Mouse (Mus musculus): ENCODE measurements around the gene Lars2. TPM values are rescaled to one million over a fixed set of nuclear protein-coding genes. Genes with fewer than 3 reads are reported as not detected.

Lars2 gene
- polyA plus RNA-seq, 1 experiment from 2014 or later = 785 TPM

GRCm38 (mm10) chr9:123506270-123507146, 139.8 kb downstream of the Lars2 start:
- no peak for DNase-seq (ENCODE audit: low spot score)
- WGBS = 86% methylated on average over 4 of the region's 4 CpGs
- no peak overlapping the region for H3K4me3 ChIP-seq
- H3K9me3 ChIP-seq (replicated peaks) = no peaks in the 10 kb centered on the region
- H3K27ac ChIP-seq = no peak overlapping the region
- H3K4me1 ChIP-seq = no peaks in the 10 kb centered on the region
- peaks cover 50% of the 10 kb centered on the region for H3K36me3 ChIP-seq
- no peaks in the 10 kb centered on the region for H3K27me3 ChIP-seq (ENCODE audit: low read depth, poor library complexity, severe bottlenecking)

- peaks cover 55% of the 10 kb centered on the region for H3K36me3 ChIP-seq
- H3K4me3 ChIP-seq = no peak overlapping the region
- WGBS = 87% methylated on average over 2 of the region's 2 CpGs
- H3K4me1 ChIP-seq = no peaks in the 10 kb centered on the region
- DNase-seq (ENCODE audit: low spot score) = no peak
- no peaks in the 10 kb centered on the region for H3K27me3 ChIP-seq (ENCODE audit: low read depth, poor library complexity, severe bottlenecking)
- H3K27ac ChIP-seq = no peak overlapping the region
- H3K9me3 ChIP-seq (replicated peaks) = no peaks in the 10 kb centered on the region
Observed at GRCm38 (mm10) chr9:123507380-123507779, 140.7 kb downstream of the Lars2 start.

GRCm38 (mm10) chr9:123508986-123509385, 142.3 kb downstream of the Lars2 start:
- no peaks in the 10 kb centered on the region for H3K27me3 ChIP-seq (ENCODE audit: low read depth, poor library complexity, severe bottlenecking)
- WGBS = 81% methylated on average over 2 of the region's 2 CpGs
- H3K27ac ChIP-seq = no peak overlapping the region
- no peak for DNase-seq (ENCODE audit: low spot score)
- no peaks in the 10 kb centered on the region for H3K9me3 ChIP-seq (replicated peaks)
- H3K4me3 ChIP-seq = no peak overlapping the region
- no peaks in the 10 kb centered on the region for H3K4me1 ChIP-seq
- peaks cover 56% of the 10 kb centered on the region for H3K36me3 ChIP-seq

- WGBS = 87% methylated on average over 8 of the region's 8 CpGs
- Histone ChIP-seq H3K27me3 (ENCODE audit: low read depth, poor library complexity, severe bottlenecking) (no peaks in the 10 kb centered on the region), H3K4me1 (no peaks in the 10 kb centered on the region), H3K36me3 (peaks cover 54% of the 10 kb centered on the region), H3K27ac (no peak overlapping the region), H3K4me3 (no peak overlapping the region), H3K9me3 (replicated peaks) (no peaks in the 10 kb centered on the region)
- no peak for DNase-seq (ENCODE audit: low spot score)
Observed at GRCm38 (mm10) chr9:123509638-123510604, 143.2 kb downstream of the Lars2 start.

- Histone ChIP-seq H3K27ac (no peak overlapping the region), H3K9me3 (replicated peaks) (no peaks in the 10 kb centered on the region), H3K4me1 (no peaks in the 10 kb centered on the region), H3K27me3 (ENCODE audit: low read depth, poor library complexity, severe bottlenecking) (no peaks in the 10 kb centered on the region), H3K36me3 (peaks cover 53% of the 10 kb centered on the region), H3K4me3 (no peak overlapping the region)
- WGBS = 96% methylated on average over 5 of the region's 5 CpGs
- no peak for DNase-seq (ENCODE audit: low spot score)
Observed at GRCm38 (mm10) chr9:123510926-123511325, 144.2 kb downstream of the Lars2 start.

Other genes with a start within 250 kb of the Lars2 start
- 0.20 TPM in 1 of 2 replicates, not detected in the other for gene Clec3b, start 216.0 kb upstream of the Lars2 start, polyA plus RNA-seq (2016; fragmentation: Nextera tagmentation; extraction: Ambion mirVana)
- 2.8 and 3.5 TPM in 2 replicates for gene Cdcp1, start 150.9 kb upstream of the Lars2 start, polyA plus RNA-seq (2016; fragmentation: Nextera tagmentation; extraction: Ambion mirVana)
- gene Tmem158, start 106.2 kb upstream of the Lars2 start, polyA plus RNA-seq (2016; fragmentation: Nextera tagmentation; extraction: Ambion mirVana) = 4.2 and 4.9 TPM in 2 replicates
- 55.2 and 55.8 TPM in 2 replicates for gene Limd1, start 111.8 kb downstream of the Lars2 start, polyA plus RNA-seq (2016; fragmentation: Nextera tagmentation; extraction: Ambion mirVana)
- gene Sacm1l, start 162.8 kb downstream of the Lars2 start, polyA plus RNA-seq (2016; fragmentation: Nextera tagmentation; extraction: Ambion mirVana) = 39.9 and 45.3 TPM in 2 replicates

All from limb, embryonic 10.5 days (tissue).